Mouse (Mus musculus): Measurements from ENCODE around the gene Igf1r.

GRCm38 (mm10) chr7:68122418-68122817, 169.8 kb downstream of the Igf1r start:
- TF ChIP-seq TAL1 (IDR thresholded peaks at IDR 0.05; ENCODE audit: low read length) (no peak), GATA1 (IDR thresholded peaks at IDR 0.05; ENCODE audit: low read length) (no peak)
